Mouse (Mus musculus) lung, postnatal 0 days (tissue): ENCODE results near the gene Olfr806.

ENCODE experiments used
- CTCF ChIP-seq: IDR thresholded peaks from 2 replicates; pipeline ENCODE4 v1.5.1; 2016; ENCODE audit warnings: antibody characterized with exemption, mild to moderate bottlenecking
- EP300 ChIP-seq: IDR thresholded peaks from 2 replicates; pipeline ENCODE4 v1.6.1; 2016; ENCODE audit warnings: antibody characterized with exemption, mild to moderate bottlenecking, control low read depth

- no peak for TF ChIP-seq EP300
- no peak for TF ChIP-seq CTCF
These were observed 53.7 kb downstream of the Olfr806 start, which contains the start of gene Olfr802 for GRCm38 (mm10) chr10:129688069-129688468.
